Mouse (Mus musculus) neural tube, embryonic 13.5 days (tissue): ENCODE measurements at regions not wholly inside any gene's neighbourhood (a gene's known extent, or its start where the extent isn't known, plus 50 kb on each side); places are given as distances from the start of the nearest gene placed in this dataset.

ENCODE experiments used
- ATAC-seq: fragments of 200-750 bp; cut with Nextera tagmentation; 2 replicates; pipeline ENCODE4 v1.8.0; 2017; ENCODE audit warnings: low read depth, mild to moderate bottlenecking, moderate TSS enrichment, moderate library complexity
- H3K27ac ChIP-seq: fragments of 300-500 bp; sonication (generic); replicated peaks from 2 replicates; pipeline ENCODE4 v1.5.1; 2015; ENCODE audit warnings: moderate library complexity, mild to moderate bottlenecking, inconsistent platforms
- H3K27me3 ChIP-seq: fragments of 300-500 bp; sonication (generic); 2 replicates; pipeline ENCODE4 v1.6.1; 2015; ENCODE audit warnings: mild to moderate bottlenecking, inconsistent platforms
- H3K36me3 ChIP-seq: fragments of 300-500 bp; sonication (generic); 2 replicates; pipeline ENCODE4 v1.6.1; 2015; ENCODE audit warnings: mild to moderate bottlenecking, inconsistent platforms
- H3K4me1 ChIP-seq: fragments of 300-500 bp; sonication (generic); replicated peaks from 2 replicates; pipeline ENCODE4 v1.6.1; 2015; ENCODE audit warnings: inconsistent platforms
- H3K4me2 ChIP-seq: fragments of 300-500 bp; sonication (generic); 2 replicates; pipeline ENCODE4 v1.6.1; 2015; ENCODE audit warnings: inconsistent platforms, mild to moderate bottlenecking, moderate library complexity
- H3K4me3 ChIP-seq: fragments of 300-500 bp; sonication (generic); 2 replicates; pipeline ENCODE4 v1.5.1; 2015; ENCODE audit warnings: mild to moderate bottlenecking, inconsistent platforms
- H3K9ac ChIP-seq: fragments of 300-500 bp; sonication (generic); 2 replicates; pipeline ENCODE4 v1.6.1; 2015; ENCODE audit warnings: moderate library complexity, mild to moderate bottlenecking, inconsistent platforms
- H3K9me3 ChIP-seq: fragments of 300-500 bp; sonication (generic); 2 replicates; pipeline ENCODE4 v1.6.1; 2016; ENCODE audit warnings: inconsistent platforms
- WGBS: fragments of 180-500 bp; shearing (Covaris S2); methylation state at CpG from one replicate; pipeline ENCODE4 v1.1.7; 2015; 5-methylcytosine and 5-hydroxymethylcytosine counted together

GRCm38 (mm10) chr14:29837063-29837462 lies 115.4 kb upstream of the Cacna2d3 start:
- ATAC-seq = no peak
- no peaks in the 10 kb centered on the region for H3K4me1 ChIP-seq
- H3K27me3 ChIP-seq = no peaks in the 10 kb centered on the region
- no peak overlapping the region for H3K27ac ChIP-seq
- no peak overlapping the region for H3K9ac ChIP-seq
- no peaks in the 10 kb centered on the region for H3K9me3 ChIP-seq
- 56% methylated on average over 1 of the region's 1 CpGs for WGBS
- H3K4me2 ChIP-seq = no peak overlapping the region
- H3K4me3 ChIP-seq = no peak overlapping the region
- no peaks in the 10 kb centered on the region for H3K36me3 ChIP-seq

GRCm38 (mm10) chr14:29839576-29839975 lies 117.9 kb upstream of the Cacna2d3 start:
- Histone ChIP-seq H3K4me3 (no peak overlapping the region), H3K27ac (no peak overlapping the region), H3K4me1 (no peaks in the 10 kb centered on the region), H3K36me3 (no peaks in the 10 kb centered on the region), H3K9me3 (no peaks in the 10 kb centered on the region), H3K4me2 (no peak overlapping the region), H3K27me3 (no peaks in the 10 kb centered on the region), H3K9ac (no peak overlapping the region)
- WGBS = 84% methylated on average over 3 of the region's 3 CpGs
- ATAC-seq = no peak

GRCm38 (mm10) chr14:29841361-29842117 lies 119.9 kb upstream of the Cacna2d3 start:
- Histone ChIP-seq H3K4me1 (no peaks in the 10 kb centered on the region), H3K27ac (no peak overlapping the region), H3K9me3 (no peaks in the 10 kb centered on the region), H3K9ac (no peak overlapping the region), H3K36me3 (no peaks in the 10 kb centered on the region), H3K27me3 (no peaks in the 10 kb centered on the region), H3K4me3 (no peak overlapping the region), H3K4me2 (no peak overlapping the region)
- 88% methylated on average over 7 of the region's 7 CpGs for WGBS
- ATAC-seq = no peak

- peaks cover 8% of the 10 kb centered on the region; the same call in 1 of the 2 replicates for H3K4me1 ChIP-seq
- WGBS = 74% methylated on average over 7 of the region's 7 CpGs
- no peak for ATAC-seq
Measured at GRCm38 (mm10) chr14:29847661-29848060, 120.4 kb upstream of the Selenok start.

GRCm38 (mm10) chr14:29851286-29851685 lies 116.8 kb upstream of the Selenok start:
- no peak overlapping the region for H3K27ac ChIP-seq
- H3K4me2 ChIP-seq = no peak overlapping the region
- no peaks in the 10 kb centered on the region for H3K36me3 ChIP-seq
- H3K9ac ChIP-seq = no peak overlapping the region
- H3K4me3 ChIP-seq = no peak overlapping the region
- no peaks in the 10 kb centered on the region for H3K27me3 ChIP-seq
- WGBS = 70% methylated on average over 5 of the region's 5 CpGs
- H3K4me1 ChIP-seq = peaks cover 8% of the 10 kb centered on the region; the same call in 1 of the 2 replicates
- 0 out of 2 replicates have a peak, but pooled peaks have one; percentile 50 for ATAC-seq
- no peaks in the 10 kb centered on the region for H3K9me3 ChIP-seq

More at GRCm38 (mm10) chr14:29847661-29848060, 120.4 kb upstream of the Selenok start:
- no peak overlapping the region for H3K4me2 ChIP-seq
- H3K36me3 ChIP-seq = no peaks in the 10 kb centered on the region
- no peak overlapping the region for H3K9ac ChIP-seq
- H3K9me3 ChIP-seq = no peaks in the 10 kb centered on the region
- no peaks in the 10 kb centered on the region for H3K27me3 ChIP-seq
- H3K4me3 ChIP-seq = no peak overlapping the region
- H3K27ac ChIP-seq = no peak overlapping the region

- Histone ChIP-seq H3K36me3 (no peaks in the 10 kb centered on the region), H3K4me3 (no peak overlapping the region), H3K27ac (no peak overlapping the region), H3K4me2 (no peak overlapping the region), H3K9ac (no peak overlapping the region), H3K4me1 (peaks cover 8% of the 10 kb centered on the region; the same call in 1 of the 2 replicates), H3K9me3 (no peaks in the 10 kb centered on the region), H3K27me3 (no peaks in the 10 kb centered on the region)
- 80% methylated on average over 11 of the region's 11 CpGs for WGBS
- ATAC-seq = no peak
Measured at GRCm38 (mm10) chr14:29851956-29852725, 116.0 kb upstream of the Selenok start.

- WGBS = 88% methylated on average over 1 of the region's 1 CpGs
- no peak overlapping the region for H3K4me3 ChIP-seq
Measured at GRCm38 (mm10) chr14:29862032-29862431, 106.1 kb upstream of the Selenok start.

GRCm38 (mm10) chr14:29866455-29867275 lies 101.4 kb upstream of the Selenok start:
- 92% methylated on average over 7 of the region's 7 CpGs for WGBS
- Histone ChIP-seq H3K9ac (no peak overlapping the region), H3K4me3 (no peak overlapping the region), H3K36me3 (no peaks in the 10 kb centered on the region), H3K4me2 (no peak overlapping the region), H3K4me1 (no peaks in the 10 kb centered on the region), H3K9me3 (no peaks in the 10 kb centered on the region), H3K27ac (no peak overlapping the region), H3K27me3 (no peaks in the 10 kb centered on the region)
- ATAC-seq = no peak

More at GRCm38 (mm10) chr14:29862032-29862431, 106.1 kb upstream of the Selenok start:
- Histone ChIP-seq H3K36me3 (no peaks in the 10 kb centered on the region), H3K27ac (no peak overlapping the region), H3K4me1 (no peaks in the 10 kb centered on the region), H3K9me3 (no peaks in the 10 kb centered on the region), H3K9ac (no peak overlapping the region), H3K27me3 (no peaks in the 10 kb centered on the region), H3K4me2 (no peak overlapping the region)
- no peak for ATAC-seq

GRCm38 (mm10) chr14:29867311-29867710 lies 100.8 kb upstream of the Selenok start:
- Histone ChIP-seq H3K36me3 (no peaks in the 10 kb centered on the region), H3K27me3 (no peaks in the 10 kb centered on the region), H3K9ac (no peak overlapping the region), H3K4me2 (no peak overlapping the region), H3K9me3 (no peaks in the 10 kb centered on the region), H3K27ac (no peak overlapping the region), H3K4me1 (no peaks in the 10 kb centered on the region), H3K4me3 (no peak overlapping the region)
- WGBS = 73% methylated on average over 6 of the region's 6 CpGs
- ATAC-seq = no peak

GRCm38 (mm10) chr14:29869930-29870329 lies 98.2 kb upstream of the Selenok start:
- WGBS = 95% methylated on average over 9 of the region's 9 CpGs

GRCm38 (mm10) chr14:29876668-29877067 lies 91.4 kb upstream of the Selenok start:
- no peaks in the 10 kb centered on the region for H3K36me3 ChIP-seq
- no peaks in the 10 kb centered on the region for H3K27me3 ChIP-seq
- 92% methylated on average over 4 of the region's 4 CpGs for WGBS
- H3K4me1 ChIP-seq = no peaks in the 10 kb centered on the region
- H3K4me3 ChIP-seq = no peak overlapping the region
- no peak overlapping the region for H3K4me2 ChIP-seq
- H3K9ac ChIP-seq = no peak overlapping the region
- H3K27ac ChIP-seq = no peak overlapping the region
- no peaks in the 10 kb centered on the region for H3K9me3 ChIP-seq
- ATAC-seq = no peak

More at GRCm38 (mm10) chr14:29869930-29870329, 98.2 kb upstream of the Selenok start:
- no peaks in the 10 kb centered on the region for H3K36me3 ChIP-seq
- H3K4me1 ChIP-seq = no peaks in the 10 kb centered on the region
- no peaks in the 10 kb centered on the region for H3K9me3 ChIP-seq
- no peak overlapping the region for H3K27ac ChIP-seq
- H3K4me3 ChIP-seq = no peak overlapping the region
- H3K9ac ChIP-seq = no peak overlapping the region
- H3K4me2 ChIP-seq = no peak overlapping the region
- H3K27me3 ChIP-seq = no peaks in the 10 kb centered on the region
- no peak for ATAC-seq
